Mouse (Mus musculus): Measurements from ENCODE around the gene Golm1.
"Not testable (repeated sequence)": the region's sequence is repeated elsewhere in the genome, so short reads cannot be mapped to it uniquely, and the experiment has no call there.

Gene Golm1

DNA sequence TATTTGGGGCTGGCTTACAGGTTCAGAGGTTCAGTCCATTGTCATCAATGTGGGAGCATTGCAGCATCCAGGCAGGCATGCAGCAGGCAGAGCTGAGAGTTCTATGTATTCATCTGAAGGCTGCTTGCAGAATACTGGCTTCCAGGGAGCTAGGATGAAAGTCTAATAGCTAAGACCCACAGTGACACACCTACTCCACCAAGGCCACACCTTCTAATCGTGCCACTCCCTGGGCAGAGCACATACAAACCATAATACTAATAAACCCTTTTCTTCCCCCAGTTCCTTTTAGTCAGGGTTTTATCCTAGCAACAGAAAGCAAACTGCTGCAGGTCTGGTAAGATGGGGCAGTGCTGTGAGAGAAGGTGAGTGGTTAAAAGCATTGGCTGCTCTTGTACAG is 83.0 kb downstream of the Golm1 start:
- in situ Hi-C loops (cut with MboI, MseI): no loop called here

DNA sequence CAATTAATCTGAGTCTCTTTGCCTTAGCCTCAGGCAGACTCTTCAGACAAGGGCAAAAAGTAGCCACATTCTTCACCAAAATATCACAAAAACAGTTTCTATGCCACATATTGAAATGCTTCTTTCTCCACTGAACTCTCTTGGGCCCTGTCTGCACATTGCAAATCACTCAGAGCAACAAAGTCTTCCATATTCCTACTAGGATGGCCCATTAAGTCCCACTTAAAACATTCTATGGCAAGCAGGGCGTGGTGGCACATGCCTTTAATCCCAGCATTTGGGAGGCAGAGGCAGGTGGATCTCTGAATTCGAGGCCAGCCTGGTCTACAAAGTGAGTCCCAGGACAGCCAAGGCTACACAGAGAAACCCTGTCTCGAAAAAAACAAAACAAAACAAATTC is 83.6 kb downstream of the Golm1 start:
- in situ Hi-C loops (cut with MboI, MseI): not testable (repeated sequence)

DNA sequence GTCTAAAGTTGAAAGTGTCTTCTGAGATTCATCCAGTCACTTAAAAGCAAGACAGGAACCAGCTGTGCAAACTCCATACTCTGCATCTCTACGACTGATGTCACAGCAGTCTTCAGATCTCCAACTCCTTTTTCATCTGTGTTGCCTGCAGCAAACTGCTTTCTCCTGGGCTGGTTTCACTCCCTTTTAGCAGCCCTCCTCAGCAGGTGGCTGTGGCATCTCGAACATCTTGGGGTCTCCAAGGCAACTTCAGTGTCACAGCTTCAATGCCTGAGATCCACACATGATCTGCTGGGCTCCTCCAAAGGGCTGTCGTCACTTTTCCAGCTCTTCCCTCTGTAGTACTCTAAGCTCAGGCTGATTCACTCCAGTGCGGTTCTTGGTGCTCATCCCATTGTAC is 84.9 kb downstream of the Golm1 start:
- in situ Hi-C loops (cut with MboI, MseI): no loop called here

DNA sequence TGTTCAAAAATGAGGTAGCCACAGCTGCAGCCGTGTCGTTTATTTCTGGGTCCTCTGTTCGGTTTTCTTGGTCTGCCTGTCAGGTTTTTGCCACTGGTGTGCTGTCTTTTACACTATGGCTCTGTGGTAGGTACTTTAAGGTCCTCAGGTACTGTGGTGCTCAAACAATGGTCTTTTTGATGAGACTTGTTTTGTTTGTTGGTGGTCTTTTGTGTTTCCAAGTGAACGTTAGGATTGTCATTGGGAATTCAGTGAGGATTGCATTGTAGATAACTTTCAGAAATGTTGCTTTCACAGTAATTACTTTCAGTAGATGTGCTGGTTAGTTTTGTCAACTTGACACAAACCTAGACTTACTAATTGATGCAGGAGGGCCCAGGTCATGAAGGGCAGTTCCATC is 85.9 kb downstream of the Golm1 start:
- in situ Hi-C loops (cut with MboI, MseI): no loop called here

DNA sequence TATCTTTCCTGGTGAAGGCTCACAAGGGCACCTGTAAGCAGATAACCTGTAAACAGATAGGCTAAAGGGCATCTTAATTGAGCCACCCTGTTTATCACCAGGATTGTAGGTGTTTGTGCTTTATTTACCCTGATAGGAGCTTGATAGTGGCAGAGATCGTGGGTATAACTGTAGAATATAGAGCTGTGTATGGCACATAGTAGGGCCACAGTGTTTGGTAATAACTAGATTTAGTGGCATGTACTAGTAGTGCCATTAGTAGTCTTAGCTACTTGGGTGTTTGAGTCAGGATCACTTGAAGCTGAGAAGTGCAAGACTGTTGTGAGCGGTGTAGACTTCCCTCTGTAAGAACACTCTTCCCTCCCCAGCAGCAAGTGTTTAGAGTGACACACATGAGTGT is 88.4 kb downstream of the Golm1 start:
- in situ Hi-C loops (cut with MboI, MseI): no loop called here

DNA sequence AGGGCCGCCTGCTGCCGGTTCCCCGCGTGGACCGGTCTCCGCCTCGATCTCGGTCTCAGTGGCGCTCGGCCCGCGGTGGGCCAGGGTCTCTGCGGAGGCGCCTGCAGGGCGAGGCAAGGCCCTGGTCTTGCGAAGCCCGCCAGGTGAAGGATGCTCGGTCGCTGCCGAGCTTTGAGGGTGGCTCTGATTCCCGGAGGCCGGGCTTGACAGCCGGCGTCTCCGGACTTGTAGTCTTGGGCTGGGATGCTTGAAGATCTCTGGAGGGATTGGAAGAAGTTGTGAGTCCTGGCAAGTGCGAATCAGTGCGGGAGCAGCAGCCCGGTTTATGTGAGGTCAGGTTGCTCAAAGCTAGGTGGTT is 90.0 kb downstream of the Golm1 start:
- in situ Hi-C loops (cut with MboI, MseI): no loop called here

DNA sequence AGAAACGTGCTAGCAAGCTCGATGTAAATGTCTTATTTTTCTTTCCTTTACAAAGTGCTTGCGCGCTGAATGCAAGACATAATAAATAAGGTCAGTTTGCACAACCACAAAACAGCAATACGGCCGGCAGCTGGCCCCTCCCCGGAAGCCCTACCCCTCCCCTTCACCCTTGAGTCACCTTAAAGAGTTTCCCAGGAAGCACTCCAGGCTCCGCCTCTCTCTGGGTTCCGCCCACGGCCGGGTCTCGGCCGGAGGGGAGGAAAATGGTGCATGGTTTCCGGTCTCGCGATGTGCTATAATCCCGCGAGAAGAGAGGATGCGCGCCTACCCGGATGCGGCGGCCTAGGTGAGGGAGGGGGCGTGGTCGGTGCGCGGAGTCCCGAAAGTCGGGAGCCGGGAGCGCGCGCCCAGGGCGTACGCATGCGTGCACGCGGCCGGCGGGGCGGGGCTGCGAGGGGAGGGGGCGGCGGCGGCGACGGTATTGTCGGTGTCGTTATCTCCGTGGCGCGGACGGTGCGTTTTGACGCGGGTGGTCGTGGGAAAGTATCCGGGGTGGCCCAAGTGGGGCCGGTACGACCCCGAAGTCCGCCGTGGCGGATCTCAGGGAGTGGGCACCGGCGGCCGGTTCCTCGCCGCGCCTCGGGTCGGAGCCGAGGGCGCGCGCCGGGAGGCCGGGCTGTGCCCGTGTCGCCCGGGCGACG is 90.5 kb downstream of the Golm1 start, which contains the start of the genes Agtpbp1 and Naa35:
TSS of gene Agtpbp1 (minus strand) at position 281 of the 701 bp plus-strand sequence.
TSS of gene Naa35 (plus strand) at position 313 of the 701 bp plus-strand sequence.
- in situ Hi-C loops (cut with MboI, MseI): no loop called here
